Comparison of ENCODE assay signal across 10 mouse cellular contexts in genomic region chr1:162039011-162039595, GRCm38 (mm10). TPM values are rescaled to one million over a fixed set of nuclear protein-coding genes. Genes with fewer than 3 reads are reported as not detected.
DNase-seq lines count a peak whose midpoint lies in the region; ATAC-seq and TF ChIP-seq lines count a peak whose summit lies in the region.
"Had no signal": no experiment of that assay in that cellular context is flagged by ENCODE, and none has a peak within 500 bp of the region (broad histone marks: within the 10 kb centered on the region; RNA-seq: fewer than 3 reads in every experiment).

No protein-coding gene starts in this region.

- H3K9ac ChIP-seq in limb, embryonic 13.5 days = no peak overlapping the region

- TF ChIP-seq CTCF in thymus, adult 2 months (IDR thresholded peaks at IDR 0.05; ENCODE audit: borderline replicate concordance, control insufficient read depth, extremely low read depth, insufficient read depth, low read length, poor library complexity) = no peak

- no peaks in the 10 kb centered on the region for H3K36me3 ChIP-seq in limb, embryonic 13.5 days
- H3K36me3 ChIP-seq in thymus, adult 2 months (ENCODE audit: control insufficient read depth, insufficient read depth, low read length) = no peaks in the 10 kb centered on the region

- peak overlapping the region; percentile 28; the same call in 1 of the 2 replicates for H3K4me2 ChIP-seq in limb, embryonic 13.5 days (replicated peaks)

- no peaks in the 10 kb centered on the region for H3K27me3 ChIP-seq in limb, embryonic 13.5 days
- no peaks in the 10 kb centered on the region for H3K27me3 ChIP-seq in thymus, adult 2 months (ENCODE audit: control insufficient read depth, insufficient read depth, low read length)

- peak; percentile 8 for DNase-seq in adrenal gland, postnatal 14 days
- no peak for DNase-seq in adrenal gland, adult 18-20 months (ENCODE audit: low spot score in 2 of 2)
- DNase-seq in NIH3T3 (ENCODE audit: low read depth) = peak; percentile 82
- DNase-seq in heart, adult 8-10 months (ENCODE audit: low spot score) = peak; percentile 44
- no peak for DNase-seq in thymus, adult 2 months
- no peak for DNase-seq in MN1 (ENCODE audit: low spot score)
- no peak for DNase-seq in thymus, postnatal 25 days
- DNase-seq: left cerebral cortex, postnatal 4 days had no signal

- ATAC-seq in limb, embryonic 13.5 days (ENCODE audit: low FRiP score, low read depth) = no peak

- WGBS in limb, embryonic 13.5 days = 43% methylated on average over 9 of the region's 9 CpGs
- WGBS in thymus, adult 2 months = 60% methylated on average over 9 of the region's 9 CpGs

- no peak for TF ChIP-seq POLR2A in thymus, adult 2 months (IDR thresholded peaks at IDR 0.05; ENCODE audit: control insufficient read depth, extremely low read depth, insufficient read depth, low read length, poor library complexity)

- H3K4me3 ChIP-seq in limb, embryonic 13.5 days = no peak overlapping the region
- no peak overlapping the region for H3K4me3 ChIP-seq in thymus, adult 2 months (ENCODE audit: control insufficient read depth, insufficient read depth, low read length)

- no peaks in the 10 kb centered on the region for H3K9me3 ChIP-seq in limb, embryonic 13.5 days

- H3K27ac ChIP-seq in limb, embryonic 13.5 days = peak overlapping the region; percentile 98
- H3K27ac ChIP-seq in thymus, adult 2 months (ENCODE audit: control insufficient read depth, insufficient read depth, low read length) = no peak overlapping the region

- peaks cover 78% of the 10 kb centered on the region for H3K4me1 ChIP-seq in limb, embryonic 13.5 days
- no peaks in the 10 kb centered on the region for H3K4me1 ChIP-seq in thymus, adult 2 months (replicated peaks; ENCODE audit: control insufficient read depth, insufficient read depth, low read length)

RNA-seq across cellular contexts. Expression of gene 4930558K02Rik, which starts 59.7 kb away (rescaled TPM):
- total RNA-seq in adrenal gland, postnatal 14 days (2021) = not detected in 2 replicates
- under 1 TPM in 1 of 2 experiments, not detected in 1; 0.32 TPM for total RNA-seq in adrenal gland, adult 18-20 months (2021)
- not detected for total RNA-seq in heart, adult 8-10 months (2022)
- polyA plus RNA-seq in limb, embryonic 13.5 days (2015; fragmentation: Nextera tagmentation; extraction: Ambion mirVana) = 0.26 TPM in 1 of 2 replicates, not detected in the other
- not detected in 2 replicates for polyA plus RNA-seq in thymus, adult 2 months (2012; rRNA removed)
- total RNA-seq: left cerebral cortex, postnatal 4 days had no signal
- polyA plus RNA-seq: C2C12 had no signal

Comparison
In these comparisons a context has a peak if more than half of its experiments do, and no peak if none do; other contexts are left out.
1. DNase-seq: peak in adrenal gland, postnatal 14 days (single experiment), NIH3T3 (single experiment) and heart, adult 8-10 months (single experiment); none in adrenal gland, adult 18-20 months (0 of 2), thymus, adult 2 months (single experiment), MN1 (single experiment) and thymus, postnatal 25 days (single experiment).